Mouse (Mus musculus) spleen, adult 12 weeks (tissue): ENCODE measurements around the gene Aif1.

Experiments
- DNase-seq: peaks from one replicate; pipeline ENCODE4 v3.0.0; 2022; ENCODE audit warnings: low spot score

The Aif1 gene

GRCm38 (mm10) chr17:35194844-35195630 is 19.2 kb upstream of the Aif1 start:
- DNase-seq = no peak

GRCm38 (mm10) chr17:35193881-35194843 is 18.3 kb upstream of the Aif1 start, which contains the start of gene Ltb:
TSS of gene Ltb (plus strand) at chr17:35194439.
- no peak for DNase-seq

DNA sequence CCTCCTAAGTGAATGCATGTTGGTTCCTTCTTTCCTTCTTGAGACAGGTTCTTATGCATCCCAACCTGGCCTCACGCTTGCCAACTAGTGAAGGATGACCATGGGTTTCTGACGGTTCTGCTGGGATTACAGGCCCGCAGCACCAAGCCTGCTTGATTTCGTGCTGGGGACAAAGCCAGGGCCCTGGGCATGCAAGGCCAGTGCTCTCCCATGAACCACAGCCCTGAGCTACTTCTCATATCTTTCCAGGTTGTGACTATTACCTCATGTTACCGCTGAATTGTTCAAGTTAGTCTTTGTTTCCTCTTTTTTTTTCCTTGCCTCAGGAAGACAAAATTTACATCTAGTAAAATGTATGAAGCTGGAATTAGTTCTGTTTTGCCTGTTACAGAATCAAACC is 17.1 kb upstream of the Aif1 start:
- no peak for DNase-seq

GRCm38 (mm10) chr17:35191723-35192122 is 15.9 kb upstream of the Aif1 start:
- DNase-seq = no peak

GRCm38 (mm10) chr17:35190096-35190495 is 14.2 kb upstream of the Aif1 start:
- DNase-seq = no peak

- no peak for DNase-seq
Measured at GRCm38 (mm10) chr17:35189186-35189585, 13.3 kb upstream of the Aif1 start.

GRCm38 (mm10) chr17:35187959-35188610 is 12.2 kb upstream of the Aif1 start, which contains the start of gene Lst1:
TSS of gene Lst1 (minus strand) at chr17:35188439.
- no peak for DNase-seq

GRCm38 (mm10) chr17:35187345-35187744 is 11.5 kb upstream of the Aif1 start:
- no peak for DNase-seq

- peak; percentile 42 for DNase-seq
Measured at GRCm38 (mm10) chr17:35186681-35187080, 10.8 kb upstream of the Aif1 start.

GRCm38 (mm10) chr17:35185639-35186611 is 10.1 kb upstream of the Aif1 start:
- peak; percentile 61 for DNase-seq

DNA sequence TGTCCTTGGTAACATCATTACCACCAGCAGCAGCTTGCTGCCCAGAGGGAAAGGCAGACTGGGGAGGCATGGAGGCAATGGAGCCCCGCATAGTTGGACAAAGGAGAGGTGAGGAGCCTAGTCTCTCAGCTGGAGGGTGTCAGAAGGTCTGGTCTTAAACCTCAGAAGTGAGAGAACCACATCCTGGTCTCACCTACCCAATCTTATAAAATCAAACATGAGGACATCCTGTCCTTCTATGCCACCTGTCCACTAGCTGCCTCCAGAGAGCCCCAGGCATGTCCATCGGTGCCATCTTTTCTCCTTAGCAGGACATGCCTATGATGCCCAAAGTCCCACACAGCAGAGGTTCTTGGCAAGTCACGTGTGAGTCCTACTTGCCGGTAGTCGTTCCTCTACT is 4.2 kb upstream of the Aif1 start:
- no peak for DNase-seq

- peak; percentile 60 for DNase-seq
Measured at GRCm38 (mm10) chr17:35178528-35178927, 2.7 kb upstream of the Aif1 start.

- no peak for DNase-seq
Measured at GRCm38 (mm10) chr17:35175382-35175781, 486 bp downstream of the Aif1 start.

GRCm38 (mm10) chr17:35174201-35174977 is 1.5 kb downstream of the Aif1 start:
- no peak for DNase-seq

GRCm38 (mm10) chr17:35173329-35173728 is 2.5 kb downstream of the Aif1 start:
- no peak for DNase-seq

DNA sequence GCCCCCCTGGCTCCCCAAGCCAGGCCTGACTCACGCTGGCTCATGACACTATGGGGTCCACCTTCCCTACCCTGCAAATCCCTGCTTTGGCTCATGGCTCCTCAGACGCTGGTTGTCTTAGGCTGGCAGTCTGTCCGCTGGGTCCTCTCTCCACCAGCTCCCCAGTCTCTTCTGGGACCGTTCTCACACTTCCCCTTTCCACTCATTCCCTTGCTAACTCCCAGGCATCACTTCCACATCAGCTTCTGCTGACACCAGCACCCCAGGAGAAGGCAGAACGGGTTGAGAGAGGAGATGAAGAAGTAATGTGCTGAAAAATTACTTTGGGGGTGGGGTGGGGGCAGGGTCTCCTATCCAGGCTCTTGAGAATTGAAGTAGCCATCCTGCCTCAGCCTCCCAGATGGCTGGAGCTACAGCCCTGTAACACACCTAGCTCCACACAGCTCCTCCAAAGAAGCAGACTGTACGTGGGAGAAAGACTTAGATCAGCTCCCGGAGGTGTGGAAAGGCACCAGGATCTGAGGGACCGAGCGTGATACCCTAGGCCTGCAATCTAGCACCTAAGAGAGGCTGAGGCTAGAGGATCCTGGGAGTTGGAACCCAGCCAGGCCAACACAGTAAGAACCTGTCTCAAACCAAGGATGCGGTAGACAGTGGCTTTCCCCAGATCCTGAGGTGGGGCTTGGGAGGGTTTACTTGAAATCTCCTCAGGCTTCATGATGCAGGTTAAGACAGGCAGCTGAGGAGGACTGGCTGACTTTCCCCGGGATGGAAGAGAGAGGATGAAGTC is 3.2 kb downstream of the Aif1 start:
- DNase-seq = no peak

DNA sequence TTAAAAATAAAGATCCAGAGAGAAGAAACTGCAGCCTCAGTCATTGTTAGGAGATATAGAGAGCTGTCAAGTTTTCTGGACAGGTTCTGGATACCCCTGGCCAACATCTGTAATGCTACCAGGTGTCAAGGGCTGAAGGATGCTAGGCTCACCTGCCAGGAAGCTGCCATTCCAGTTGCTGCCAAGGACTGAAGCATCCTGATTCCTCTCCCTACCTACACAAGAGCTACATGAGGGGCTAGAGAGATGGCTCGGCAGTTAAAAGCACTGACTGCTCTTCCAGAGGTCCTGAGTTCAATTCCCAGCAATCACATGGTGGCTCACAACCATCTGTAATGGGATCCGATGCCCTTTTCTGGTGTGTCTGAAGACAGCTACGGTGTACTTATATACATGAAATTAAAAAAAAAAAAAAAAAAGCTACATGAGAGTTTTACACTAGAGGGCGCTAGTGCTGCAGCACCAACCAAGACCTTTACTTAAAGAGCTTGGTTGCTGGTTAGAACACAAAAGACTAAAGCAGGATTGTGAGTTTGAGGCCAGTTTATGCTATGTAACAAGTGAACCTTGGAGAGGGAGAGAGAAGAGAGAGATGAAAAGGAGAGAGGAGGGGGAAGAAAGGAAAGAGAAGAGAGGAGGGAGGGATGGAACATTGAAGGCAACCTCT is 7.2 kb downstream of the Aif1 start:
- no peak for DNase-seq

- no peak for DNase-seq
Measured at GRCm38 (mm10) chr17:35167794-35168193, 8.1 kb downstream of the Aif1 start.
